Mouse (Mus musculus): ENCODE measurements at regions not wholly inside any gene's neighbourhood (a gene's known extent, or its start where the extent isn't known, plus 50 kb on each side); places are given as distances from the start of the nearest gene placed in this dataset.
A peak's percentile ranks its signal among the peaks of the same experiment; 100 is the strongest.

GRCm38 (mm10) chr14:80249882-80250281, 266.0 kb downstream of the Olfm4 start:
- no peak for DNase-seq

GRCm38 (mm10) chr14:80257086-80257485, 273.2 kb downstream of the Olfm4 start:
- DNase-seq, result no peak

GRCm38 (mm10) chr14:80263173-80263572, 279.3 kb downstream of the Olfm4 start:
- DNase-seq, result no peak

GRCm38 (mm10) chr14:80265081-80265480, 281.2 kb downstream of the Olfm4 start:
- DNase-seq, result no peak

- peak; percentile 32 for DNase-seq
Observed at GRCm38 (mm10) chr14:80269179-80269951, 285.5 kb downstream of the Olfm4 start.

GRCm38 (mm10) chr14:80270063-80270462, 286.2 kb downstream of the Olfm4 start:
- DNase-seq, result no peak

- DNase-seq, result no peak
Observed at GRCm38 (mm10) chr14:80280188-80280587, 296.3 kb downstream of the Olfm4 start.

- DNase-seq, result no peak
Observed at GRCm38 (mm10) chr14:80283726-80284125, 299.8 kb downstream of the Olfm4 start.

GRCm38 (mm10) chr14:80291360-80291759, 307.5 kb downstream of the Olfm4 start:
- DNase-seq, result no peak

GRCm38 (mm10) chr14:80293378-80293777, 309.5 kb downstream of the Olfm4 start:
- DNase-seq, result no peak

GRCm38 (mm10) chr14:80329651-80330050, 345.8 kb downstream of the Olfm4 start:
- no peak for DNase-seq

GRCm38 (mm10) chr14:80362024-80362622, 378.2 kb downstream of the Olfm4 start:
- no peak for DNase-seq

- no peak for DNase-seq
Observed at GRCm38 (mm10) chr14:80369448-80370153, 385.7 kb downstream of the Olfm4 start.

- DNase-seq, result no peak
Observed at GRCm38 (mm10) chr14:80374290-80374689, 390.4 kb downstream of the Olfm4 start.

GRCm38 (mm10) chr14:80377064-80377463, 393.2 kb downstream of the Olfm4 start:
- no peak for DNase-seq

GRCm38 (mm10) chr14:80391418-80391817, 407.5 kb downstream of the Olfm4 start:
- DNase-seq, result no peak

GRCm38 (mm10) chr14:80408317-80408716, 424.4 kb downstream of the Olfm4 start:
- no peak for DNase-seq

- DNase-seq, result no peak
Observed at GRCm38 (mm10) chr14:80418810-80419325, 435.0 kb downstream of the Olfm4 start.

- DNase-seq, result no peak
Observed at GRCm38 (mm10) chr14:80443820-80444219, 459.9 kb downstream of the Olfm4 start.

- no peak for DNase-seq
Observed at GRCm38 (mm10) chr14:80471470-80471869, 487.6 kb downstream of the Olfm4 start.

GRCm38 (mm10) chr14:80479918-80480317, 496.0 kb downstream of the Olfm4 start:
- no peak for DNase-seq

- DNase-seq, result no peak
Observed at GRCm38 (mm10) chr14:80482771-80483170, 498.9 kb downstream of the Olfm4 start.

- peak; percentile 1 for DNase-seq
Observed at GRCm38 (mm10) chr14:80484256-80484655, 500.4 kb downstream of the Olfm4 start.

- no peak for DNase-seq
Observed at GRCm38 (mm10) chr14:80485149-80485548, 501.3 kb downstream of the Olfm4 start.
